ENCODE assay signal across 10 mouse cellular contexts in genomic region chr17:32027666-32028065, GRCm38 (mm10). TPM values are rescaled to one million over a fixed set of nuclear protein-coding genes. Genes with fewer than 3 reads are reported as not detected.
DNase-seq lines count a peak whose midpoint lies in the region; TF ChIP-seq lines count a peak whose summit lies in the region.
"Had no signal": no experiment of that assay in that cellular context is flagged by ENCODE, and none has a peak within 500 bp of the region (broad histone marks: within the 10 kb centered on the region; RNA-seq: fewer than 3 reads in every experiment).

No protein-coding gene starts in this region.

- H3K27ac ChIP-seq in thymus, adult 2 months (ENCODE audit: control insufficient read depth, insufficient read depth, low read length), result no peak overlapping the region
- H3K27ac ChIP-seq: heart, embryonic 13.5 days; midbrain, embryonic 12.5 days had no signal

- H3K4me1 ChIP-seq in thymus, adult 2 months (replicated peaks; ENCODE audit: control insufficient read depth, insufficient read depth, low read length), result no peaks in the 10 kb centered on the region
- H3K4me1 ChIP-seq: midbrain, embryonic 12.5 days had no signal

- no peak for TF ChIP-seq CTCF in thymus, adult 2 months (IDR thresholded peaks at IDR 0.05; ENCODE audit: borderline replicate concordance, control insufficient read depth, extremely low read depth, insufficient read depth, low read length, poor library complexity)

- intact Hi-C loops in left cerebral cortex, postnatal 25 days (cut with DNase I), result loop anchor here (1.0 to 10.0 kb wide), 3 partner anchors 46 to 503 kb away; partner anchors contain the start of gene Ndufv3
- intact Hi-C loops in left cerebral cortex, postnatal 4 days (cut with DNase I), result loop anchor here (2.0 kb wide), 1 partner anchor 343 kb away; no protein-coding TSS in a partner anchor

- TF ChIP-seq POLR2A in thymus, adult 2 months (IDR thresholded peaks at IDR 0.05; ENCODE audit: control insufficient read depth, extremely low read depth, insufficient read depth, low read length, poor library complexity), result no peak

- DNase-seq in adrenal gland, postnatal 10 days, result peak; percentile 24
- DNase-seq in adrenal gland, postnatal 25 days, result no peak
- DNase-seq in left cerebral cortex, postnatal 25 days (ENCODE audit: low spot score in 2 of 2), result peak; percentile 26 to 73
- DNase-seq in left cerebral cortex, postnatal 4 days, result no peak
- peak; percentile 32 for DNase-seq in c-Kit-positive CD71-positive TER-119-negative erythroid progenitor cells, embryonic 14.5 days (ENCODE audit: low read depth)
- peak; percentile 62 for DNase-seq in lung, postnatal 25 days (ENCODE audit: low spot score)
- no peak for DNase-seq in thymus, adult 2 months
- no peak for DNase-seq in B cell, adult 2 months

- 32% methylated on average over 3 of the region's 3 CpGs for WGBS in thymus, adult 2 months

- H3K27me3 ChIP-seq in thymus, adult 2 months (ENCODE audit: control insufficient read depth, insufficient read depth, low read length), result no peaks in the 10 kb centered on the region
- H3K27me3 ChIP-seq: heart, embryonic 13.5 days had no signal

- H3K4me3 ChIP-seq in thymus, adult 2 months (ENCODE audit: control insufficient read depth, insufficient read depth, low read length), result no peak overlapping the region
- H3K4me3 ChIP-seq: heart, embryonic 13.5 days; midbrain, embryonic 12.5 days had no signal

- H3K36me3 ChIP-seq in thymus, adult 2 months (ENCODE audit: control insufficient read depth, insufficient read depth, low read length), result no peaks in the 10 kb centered on the region
- H3K36me3 ChIP-seq: heart, embryonic 13.5 days; midbrain, embryonic 12.5 days had no signal

RNA-seq across cellular contexts. Expression of gene Rrp1b, which starts 8.2 kb away (rescaled TPM):
- total RNA-seq in adrenal gland, postnatal 10 days (2021), result 10 to 100 TPM; 15.5 to 21.7 TPM
- 27.5 and 29.5 TPM in 2 replicates for total RNA-seq in adrenal gland, postnatal 25 days (2021)
- 10 to 100 TPM; 15.8 to 19.8 TPM for total RNA-seq in left cerebral cortex, postnatal 25 days (2021)
- total RNA-seq in left cerebral cortex, postnatal 4 days (2021), result 10 to 100 TPM; 33.1 to 39.1 TPM
- 15.8 and 17.2 TPM in 2 replicates for polyA plus RNA-seq in thymus, adult 2 months (2012; rRNA removed)

RNA-seq across cellular contexts. Expression of gene Hsf2bp, which starts 8.5 kb away (rescaled TPM):
- total RNA-seq in adrenal gland, postnatal 10 days (2021), result 1 to 10 TPM; 1.4 to 1.7 TPM
- total RNA-seq in adrenal gland, postnatal 25 days (2021), result 0.76 and 1.2 TPM in 2 replicates
- total RNA-seq in left cerebral cortex, postnatal 25 days (2021), result 1 to 10 TPM in 1 of 2 experiments, under 1 TPM in 1; 0.62 to 1.1 TPM
- 1 to 10 TPM; 1.4 to 1.6 TPM for total RNA-seq in left cerebral cortex, postnatal 4 days (2021)
- polyA plus RNA-seq in thymus, adult 2 months (2012; rRNA removed), result 0.32 and 0.54 TPM in 2 replicates

Comparison
In these comparisons a context has a peak if more than half of its experiments do, and no peak if none do; other contexts are left out.
1. DNase-seq: peak in adrenal gland, postnatal 10 days (single experiment), left cerebral cortex, postnatal 25 days (2 of 2), c-Kit-positive CD71-positive TER-119-negative erythroid progenitor cells, embryonic 14.5 days (single experiment) and lung, postnatal 25 days (single experiment); none in adrenal gland, postnatal 25 days (single experiment), left cerebral cortex, postnatal 4 days (single experiment), thymus, adult 2 months (single experiment) and B cell, adult 2 months (0 of 2).